Mouse (Mus musculus) C2C12 (cell line): ENCODE measurements around the gene Rpa1. TPM values are rescaled to one million over a fixed set of nuclear protein-coding genes. Genes with fewer than 3 reads are reported as not detected.

Source experiments
- H3K27me3 ChIP-seq: one replicate; pipeline ENCODE4 v1.6.1; 2011; ENCODE audit not compliant: control insufficient read depth, insufficient read depth, insufficient read length
- H3K36me3 ChIP-seq: one replicate; pipeline ENCODE4 v1.6.1; 2011; ENCODE audit not compliant: control insufficient read depth, insufficient read depth
- H3K4me3 ChIP-seq: one replicate; pipeline ENCODE4 v1.5.1; 2011; ENCODE audit warnings: mild to moderate bottlenecking, control low read depth; ENCODE audit not compliant: poor library complexity, insufficient read depth, severe bottlenecking
- H3K79me2 ChIP-seq: one replicate; pipeline ENCODE4 v1.6.1; 2011; ENCODE audit not compliant: control insufficient read depth, insufficient read depth
- H3K79me3 ChIP-seq: one replicate; pipeline ENCODE4 v1.6.1; 2011; ENCODE audit warnings: low read depth, control low read depth
- H3ac ChIP-seq: one replicate; pipeline ENCODE3; 2011; ENCODE audit warnings: low read depth; ENCODE audit not compliant: control insufficient read depth, insufficient read length
- CEBPB ChIP-seq: IDR thresholded peaks from one replicate; pipeline ENCODE4 v1.6.1; 2011; ENCODE audit warnings: low read depth, mild to moderate bottlenecking, control low read depth, moderate library complexity
- CTCF ChIP-seq: IDR thresholded peaks from one replicate; pipeline ENCODE4 v1.5.1; 2011; ENCODE audit not compliant: control insufficient read depth, insufficient read depth, insufficient read length
- FOSL1 ChIP-seq: IDR thresholded peaks from one replicate; pipeline ENCODE4 v1.8.0; 2011; ENCODE audit warnings: mild to moderate bottlenecking, low read length; ENCODE audit not compliant: poor library complexity, insufficient read depth, severe bottlenecking
- MAX ChIP-seq: IDR thresholded peaks from one replicate; pipeline ENCODE4 v1.6.1; 2011; ENCODE audit warnings: mild to moderate bottlenecking, control low read depth
- MYOD1 ChIP-seq: IDR thresholded peaks from one replicate; pipeline ENCODE4 v1.6.1; 2011; ENCODE audit warnings: low read depth; ENCODE audit not compliant: control insufficient read depth, insufficient read length
- MYOG ChIP-seq: IDR thresholded peaks from one replicate; pipeline ENCODE4 v1.6.1; 2011; ENCODE audit not compliant: control insufficient read depth, insufficient read length; ENCODE audit errors: extremely low read depth
- USF1 ChIP-seq: IDR thresholded peaks from one replicate; pipeline ENCODE4 v1.6.1; 2011; ENCODE audit warnings: low read depth, mild to moderate bottlenecking, control low read depth, moderate library complexity
- polyA plus RNA-seq: library from polyadenylated mRNA; unstranded; fragments of >200 nt; fragmentation: generic; extraction: Trizol; gene quantifications from one replicate; pipeline ENCODE4 v1.2.1, GENCODE M21; 2012; ENCODE audit warnings: missing spikeins

Gene Rpa1
- polyA plus RNA-seq, 1 experiment = 164 TPM

GRCm38 (mm10) chr11:75346556-75347187 is 1.5 kb downstream of the Rpa1 start:
- no peak for TF ChIP-seq FOSL1
- TF ChIP-seq MYOD1 = no peak
- TF ChIP-seq USF1 = no peak
- Histone ChIP-seq H3K79me2 (peaks cover 66% of the 10 kb centered on the region), H3K79me3 (peaks cover 55% of the 10 kb centered on the region), H3K36me3 (peaks cover 14% of the 10 kb centered on the region), H3ac (no peak overlapping the region), H3K27me3 (no peaks in the 10 kb centered on the region), H3K4me3 (peak overlapping the region; percentile 91)

GRCm38 (mm10) chr11:75344716-75345115 is 3.4 kb downstream of the Rpa1 start:
- no peak overlapping the region for H3K4me3 ChIP-seq
- peaks cover 33% of the 10 kb centered on the region for H3K36me3 ChIP-seq
- H3K27me3 ChIP-seq = no peaks in the 10 kb centered on the region
- peaks cover 59% of the 10 kb centered on the region for H3K79me3 ChIP-seq
- H3K79me2 ChIP-seq = peaks cover 78% of the 10 kb centered on the region
- H3ac ChIP-seq = no peak overlapping the region
- TF ChIP-seq MYOG = no peak
- no peak for TF ChIP-seq MYOD1
- TF ChIP-seq CTCF = no peak
- TF ChIP-seq FOSL1 = no peak
- no peak for TF ChIP-seq USF1
- TF ChIP-seq MAX = no peak
- TF ChIP-seq CEBPB = no peak

DNA sequence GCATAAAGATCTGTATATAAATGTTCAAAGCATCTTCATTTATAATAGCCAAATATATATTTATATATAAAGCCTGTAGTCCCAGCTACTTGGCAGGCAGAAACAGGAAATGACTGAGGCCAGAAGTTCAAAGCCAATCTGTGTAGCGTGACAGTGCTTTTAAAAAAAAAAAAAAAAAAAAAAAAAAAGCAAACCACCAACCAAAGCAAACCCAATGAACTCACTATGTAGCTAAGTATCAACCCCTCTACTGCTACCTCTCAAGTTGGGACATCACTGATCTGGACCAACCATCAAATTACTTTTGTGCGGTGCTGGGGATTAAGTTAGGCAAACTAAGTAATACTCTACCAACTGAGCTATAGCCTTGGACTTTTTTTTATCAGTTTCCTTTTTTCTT is 4.0 kb downstream of the Rpa1 start:
- peaks cover 39% of the 10 kb centered on the region for H3K36me3 ChIP-seq
- peaks cover 78% of the 10 kb centered on the region for H3K79me2 ChIP-seq
- TF ChIP-seq CEBPB = no peak
- TF ChIP-seq CTCF = no peak
- TF ChIP-seq MAX = no peak
- no peak for TF ChIP-seq MYOG
- TF ChIP-seq FOSL1 = no peak
- no peak for TF ChIP-seq USF1
- TF ChIP-seq MYOD1 = no peak
- H3K27me3 ChIP-seq = no peaks in the 10 kb centered on the region
- no peak overlapping the region for H3ac ChIP-seq
- peaks cover 59% of the 10 kb centered on the region for H3K79me3 ChIP-seq
- H3K4me3 ChIP-seq = no peak overlapping the region

DNA sequence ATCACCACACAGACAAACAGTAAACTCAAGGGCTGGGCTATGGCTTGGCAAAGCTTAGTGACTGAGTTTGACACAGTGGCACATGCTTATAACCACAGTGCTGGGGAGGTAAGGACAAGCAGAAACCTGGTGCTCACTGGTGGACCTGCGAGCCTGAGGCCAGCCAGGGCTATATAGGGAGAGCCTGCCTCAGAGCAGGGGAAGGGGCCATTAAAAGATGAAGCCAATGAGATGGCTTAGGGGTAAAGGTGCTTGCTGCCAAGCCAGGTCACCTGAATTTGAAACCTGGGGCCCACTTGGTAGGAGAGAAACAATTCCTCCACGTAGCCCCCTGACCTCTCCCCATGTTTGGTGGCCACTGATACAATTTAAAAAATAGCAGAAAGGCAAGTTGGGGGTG is 5.0 kb downstream of the Rpa1 start:
- TF ChIP-seq FOSL1 (no peak), CTCF (no peak), USF1 (no peak), MAX (no peak), MYOD1 (no peak), CEBPB (no peak), MYOG (no peak)
- Histone ChIP-seq H3K27me3 (no peaks in the 10 kb centered on the region), H3K4me3 (no peak overlapping the region), H3K79me3 (peaks cover 59% of the 10 kb centered on the region), H3K79me2 (peaks cover 77% of the 10 kb centered on the region), H3K36me3 (peaks cover 49% of the 10 kb centered on the region), H3ac (no peak overlapping the region)

- no peak overlapping the region for H3K4me3 ChIP-seq
These were observed 7.3 kb downstream of the Rpa1 start for GRCm38 (mm10) chr11:75340698-75341345.

DNA sequence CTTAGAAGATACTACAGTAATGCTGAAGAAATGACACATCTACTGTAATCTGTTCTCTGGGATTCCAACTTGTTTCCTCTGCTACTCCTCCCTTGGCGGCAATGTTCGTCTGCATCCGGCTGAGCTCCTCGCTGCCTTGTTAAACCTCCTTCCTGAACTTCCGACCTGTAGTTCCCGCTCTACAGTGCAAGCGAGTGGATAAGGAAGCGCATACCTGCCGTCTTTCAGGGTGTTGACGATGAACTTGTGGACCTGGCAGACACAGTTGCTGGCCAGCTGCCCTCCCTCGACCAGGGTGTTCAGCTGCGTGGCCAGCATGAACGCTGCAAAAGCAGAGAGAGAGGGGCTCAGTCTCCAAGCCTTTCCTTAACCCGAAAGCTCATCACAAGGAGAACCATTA is 8.0 kb downstream of the Rpa1 start:
- H3ac ChIP-seq = no peak overlapping the region
- no peaks in the 10 kb centered on the region for H3K27me3 ChIP-seq
- H3K4me3 ChIP-seq = no peak overlapping the region
- H3K79me2 ChIP-seq = peaks cover 55% of the 10 kb centered on the region
- peaks cover 79% of the 10 kb centered on the region for H3K36me3 ChIP-seq
- H3K79me3 ChIP-seq = peaks cover 32% of the 10 kb centered on the region
- TF ChIP-seq FOSL1 = no peak
- TF ChIP-seq MYOG = no peak
- no peak for TF ChIP-seq MAX
- TF ChIP-seq CTCF = no peak
- no peak for TF ChIP-seq USF1
- no peak for TF ChIP-seq MYOD1
- TF ChIP-seq CEBPB = no peak

More at GRCm38 (mm10) chr11:75340698-75341345, 7.3 kb downstream of the Rpa1 start:
- Histone ChIP-seq H3K27me3 (no peaks in the 10 kb centered on the region), H3K79me2 (peaks cover 58% of the 10 kb centered on the region), H3ac (no peak overlapping the region), H3K36me3 (peaks cover 71% of the 10 kb centered on the region), H3K79me3 (peaks cover 39% of the 10 kb centered on the region)
- TF ChIP-seq CTCF (no peak), MYOG (no peak), USF1 (no peak), MYOD1 (no peak), FOSL1 (no peak), MAX (no peak), CEBPB (no peak)
